11 mouse cellular contexts compared by ENCODE assay signal in genomic region chr16:10749824-10750223, GRCm38 (mm10). TPM values are rescaled to one million over a fixed set of nuclear protein-coding genes. Genes with fewer than 3 reads are reported as not detected.
DNase-seq lines count a peak whose midpoint lies in the region; ATAC-seq and TF ChIP-seq lines count a peak whose summit lies in the region.
"Had no signal": no experiment of that assay in that cellular context is flagged by ENCODE, and none has a peak within 500 bp of the region (broad histone marks: within the 10 kb centered on the region; RNA-seq: fewer than 3 reads in every experiment).

No protein-coding gene starts in this region.

- intact Hi-C loops in heart, postnatal 36 days (cut with DNase I), result no loop called here

- peaks cover 19% of the 10 kb centered on the region for H3K4me1 ChIP-seq in heart, embryonic 16.5 days (ENCODE audit: control insufficient read depth, insufficient read depth, low read length)
- peaks cover 6% of the 10 kb centered on the region for H3K4me1 ChIP-seq in E14TG2a.4 (replicated peaks; ENCODE audit: low read depth, low read length)
- H3K4me1 ChIP-seq: midbrain, embryonic 12.5 days had no signal

- no peaks in the 10 kb centered on the region for H3K9me3 ChIP-seq in heart, embryonic 16.5 days (replicated peaks; ENCODE audit: control insufficient read depth, low read length)
- H3K9me3 ChIP-seq in E14TG2a.4 (ENCODE audit: low read length), result no peaks in the 10 kb centered on the region
- H3K9me3 ChIP-seq: midbrain, embryonic 12.5 days had no signal

- ATAC-seq in heart, embryonic 16.5 days (replicated peaks; ENCODE audit: extremely low read depth, insufficient read depth, low FRiP score), result peak; percentile 60

- H3K27me3 ChIP-seq in heart, embryonic 16.5 days (ENCODE audit: control insufficient read depth, insufficient read depth, low read length), result no peaks in the 10 kb centered on the region
- peaks cover 47% of the 10 kb centered on the region for H3K27me3 ChIP-seq in E14TG2a.4 (ENCODE audit: insufficient read depth, low read length)
- H3K27me3 ChIP-seq: midbrain, embryonic 12.5 days had no signal

- H3K9ac ChIP-seq in heart, embryonic 16.5 days (ENCODE audit: low read length), result no peak overlapping the region
- H3K9ac ChIP-seq: midbrain, embryonic 12.5 days had no signal

- no peak for TF ChIP-seq CTCF in E14TG2a.4 (conservative IDR thresholded peaks at IDR 0.05; ENCODE audit: low read length)

- no peak for DNase-seq in heart, postnatal 36 days
- peak; percentile 84 for DNase-seq in cerebellum, adult 11-12 months
- peak; percentile 48 to 60 for DNase-seq in layer of hippocampus, postnatal 10 days (ENCODE audit: low spot score in 2 of 2)
- DNase-seq in ovary, postnatal 14 days (ENCODE audit: low spot score), result no peak
- DNase-seq in adrenal gland, adult 8-10 months, result no peak
- no peak for DNase-seq in ovary, postnatal 10 days (ENCODE audit: low spot score)

- no peak overlapping the region for H3K4me3 ChIP-seq in heart, embryonic 16.5 days (ENCODE audit: low read length)
- 0 out of 2 replicates have a peak overlapping the region, but pooled peaks have one; percentile 26 for H3K4me3 ChIP-seq in E14TG2a.4 (replicated peaks; ENCODE audit: low read length)
- H3K4me3 ChIP-seq: midbrain, embryonic 12.5 days had no signal

- no peaks in the 10 kb centered on the region for H3K36me3 ChIP-seq in heart, embryonic 16.5 days (ENCODE audit: control insufficient read depth, insufficient read depth)
- H3K36me3 ChIP-seq in E14TG2a.4 (ENCODE audit: insufficient read depth, low read length), result no peaks in the 10 kb centered on the region
- H3K36me3 ChIP-seq: midbrain, embryonic 12.5 days had no signal

- 17% methylated on average over 7 of the region's 7 CpGs for WGBS in heart, embryonic 16.5 days

- peak overlapping the region; percentile 22; the same call in 1 of the 2 replicates for H3K27ac ChIP-seq in heart, embryonic 16.5 days (ENCODE audit: low read length)
- H3K27ac ChIP-seq: midbrain, embryonic 12.5 days had no signal

- no peak overlapping the region for H3K4me2 ChIP-seq in heart, embryonic 16.5 days (ENCODE audit: low read depth, low read length)
- H3K4me2 ChIP-seq: midbrain, embryonic 12.5 days had no signal

RNA-seq across cellular contexts. Expression of gene Socs1, which starts 35.5 kb away (rescaled TPM):
- 5.5 and 11.6 TPM in 2 replicates for polyA plus RNA-seq in heart, embryonic 16.5 days (2015; fragmentation: Nextera tagmentation; extraction: Ambion mirVana)
- total RNA-seq in heart, postnatal 36 days (2021), result under 1 TPM; 0.33 to 0.49 TPM
- 1 to 10 TPM; 1.3 to 1.5 TPM for total RNA-seq in layer of hippocampus, postnatal 10 days (2021)
- 10 to 100 TPM in 1 of 4 experiments, 1 to 10 TPM in 3; 2.9 to 14.3 (median 4.2) TPM for total RNA-seq in adrenal gland, adult 8-10 months (2022)

RNA-seq across cellular contexts. Expression of gene Tnp2, which starts 38.6 kb away (rescaled TPM):
- 0.47 TPM in 1 of 2 replicates, not detected in the other for polyA plus RNA-seq in heart, embryonic 16.5 days (2015; fragmentation: Nextera tagmentation; extraction: Ambion mirVana)
- total RNA-seq in heart, postnatal 36 days (2021), result not detected
- not detected for total RNA-seq in layer of hippocampus, postnatal 10 days (2021)
- total RNA-seq in adrenal gland, adult 8-10 months (2022), result not detected
- total RNA-seq: MEL had no signal
- polyA plus RNA-seq: cortical plate, adult 2 months; midbrain, embryonic 12.5 days had no signal

RNA-seq across cellular contexts. Expression of gene Prm3, which starts 40.9 kb away (rescaled TPM):
- polyA plus RNA-seq in heart, embryonic 16.5 days (2015; fragmentation: Nextera tagmentation; extraction: Ambion mirVana), result not detected in 2 replicates
- not detected for total RNA-seq in heart, postnatal 36 days (2021)
- total RNA-seq in layer of hippocampus, postnatal 10 days (2021), result not detected
- not detected for total RNA-seq in adrenal gland, adult 8-10 months (2022)
- total RNA-seq: MEL had no signal
- polyA plus RNA-seq: cortical plate, adult 2 months; midbrain, embryonic 12.5 days had no signal

RNA-seq across cellular contexts. Expression of gene Prm2, which starts 46.1 kb away (rescaled TPM):
- not detected in 2 replicates for polyA plus RNA-seq in heart, embryonic 16.5 days (2015; fragmentation: Nextera tagmentation; extraction: Ambion mirVana)
- total RNA-seq in heart, postnatal 36 days (2021), result not detected
- not detected for total RNA-seq in layer of hippocampus, postnatal 10 days (2021)
- not detected for total RNA-seq in adrenal gland, adult 8-10 months (2022)
- total RNA-seq: MEL had no signal
- polyA plus RNA-seq: cortical plate, adult 2 months; midbrain, embryonic 12.5 days had no signal

RNA-seq across cellular contexts. Expression of gene Prm1, which starts 55.8 kb away (rescaled TPM):
- 0.36 and 0.58 TPM in 2 replicates for polyA plus RNA-seq in heart, embryonic 16.5 days (2015; fragmentation: Nextera tagmentation; extraction: Ambion mirVana)
- not detected for total RNA-seq in heart, postnatal 36 days (2021)
- not detected for total RNA-seq in layer of hippocampus, postnatal 10 days (2021)
- total RNA-seq in adrenal gland, adult 8-10 months (2022), result not detected
- total RNA-seq: MEL had no signal
- polyA plus RNA-seq: cortical plate, adult 2 months; midbrain, embryonic 12.5 days had no signal

Comparison
In these comparisons a context has a peak if more than half of its experiments do, and no peak if none do; other contexts are left out.
1. DNase-seq: peak in cerebellum, adult 11-12 months (single experiment) and layer of hippocampus, postnatal 10 days (2 of 2); none in heart, postnatal 36 days (0 of 2), ovary, postnatal 14 days (single experiment), adrenal gland, adult 8-10 months (single experiment) and ovary, postnatal 10 days (single experiment).